ENCODE assay signal across 8 mouse cellular contexts in the genomic region with DNA sequence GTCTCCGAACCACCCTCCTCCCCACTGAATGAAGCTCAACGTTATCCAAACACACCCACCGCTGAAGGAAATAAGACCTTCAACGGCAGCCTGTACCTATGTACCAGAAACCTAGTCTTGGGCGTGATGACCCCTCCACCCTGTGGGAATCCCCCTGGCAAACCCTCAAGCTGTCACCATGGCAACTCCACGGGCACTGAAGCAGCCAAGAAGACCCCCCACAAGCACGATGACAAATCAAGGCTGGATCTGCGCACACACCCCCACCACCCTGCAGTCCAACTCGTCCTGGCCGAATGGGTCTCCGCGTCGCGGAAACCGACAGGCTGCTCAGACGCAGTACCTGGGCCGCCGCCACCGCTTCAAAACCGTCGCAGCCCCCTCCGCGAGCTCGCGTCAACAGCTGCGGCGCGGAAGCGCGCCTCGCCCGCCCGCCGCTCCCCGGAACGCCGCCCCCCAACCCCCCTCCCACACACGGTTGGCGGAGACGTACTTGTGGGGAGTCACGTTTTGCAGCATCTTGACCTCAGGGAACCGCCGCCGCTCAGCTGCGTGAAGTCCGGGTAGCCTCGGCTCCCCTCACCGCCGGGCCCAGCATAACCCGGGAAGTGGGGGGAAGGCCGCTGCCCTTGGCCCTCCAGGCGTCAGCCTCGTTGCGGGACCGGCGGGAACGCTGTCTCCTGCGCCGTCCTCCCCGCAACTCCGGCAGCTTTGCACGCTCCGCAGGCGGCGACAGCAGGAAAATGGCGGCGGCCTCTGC. TPM values are rescaled to one million over a fixed set of nuclear protein-coding genes. Genes with fewer than 3 reads are reported as not detected.
DNase-seq lines count a peak whose midpoint lies in the region; ATAC-seq lines count a peak whose summit lies in the region.

No protein-coding gene starts in this region.

- peaks cover 53% of the 10 kb centered on the region for H3K36me3 ChIP-seq in embryonic facial prominence, embryonic 15.5 days
- H3K36me3 ChIP-seq in hindbrain, embryonic 10.5 days, result peaks cover 63% of the 10 kb centered on the region
- peaks cover 47% of the 10 kb centered on the region for H3K36me3 ChIP-seq in limb, embryonic 15.5 days

- H3K4me1 ChIP-seq in embryonic facial prominence, embryonic 15.5 days, result peaks cover 19% of the 10 kb centered on the region
- peaks cover 27% of the 10 kb centered on the region for H3K4me1 ChIP-seq in hindbrain, embryonic 10.5 days (replicated peaks)
- peaks cover 28% of the 10 kb centered on the region for H3K4me1 ChIP-seq in limb, embryonic 15.5 days

- peak overlapping the region; percentile 75 for H3K4me3 ChIP-seq in embryonic facial prominence, embryonic 15.5 days (replicated peaks)
- H3K4me3 ChIP-seq in hindbrain, embryonic 10.5 days, result peak overlapping the region; percentile 100
- peak overlapping the region; percentile 81 for H3K4me3 ChIP-seq in limb, embryonic 15.5 days

- H3K9ac ChIP-seq in embryonic facial prominence, embryonic 15.5 days, result peak overlapping the region; percentile 63
- H3K9ac ChIP-seq in limb, embryonic 15.5 days, result peak overlapping the region; percentile 69

- ATAC-seq in embryonic facial prominence, embryonic 15.5 days (ENCODE audit: insufficient number of reproducible peaks, low FRiP score, low TSS enrichment, low read depth), result no peak
- ATAC-seq in limb, embryonic 15.5 days (ENCODE audit: insufficient number of reproducible peaks, low FRiP score, low TSS enrichment, low read depth), result no peak

- intact Hi-C loops in heart, postnatal 25 days (cut with DNase I), result loop anchor here (5.0 kb wide), 1 partner anchor 91 kb away; the partner anchor contains the start of gene H2-Ke6

- no peaks in the 10 kb centered on the region for H3K9me3 ChIP-seq in embryonic facial prominence, embryonic 15.5 days (replicated peaks)
- no peaks in the 10 kb centered on the region for H3K9me3 ChIP-seq in hindbrain, embryonic 10.5 days
- no peaks in the 10 kb centered on the region for H3K9me3 ChIP-seq in limb, embryonic 15.5 days

- peak; percentile 97 for DNase-seq in heart, adult 11 months
- DNase-seq in heart, postnatal 25 days (ENCODE audit: low spot score), result no peak
- peak; percentile 49 for DNase-seq in adrenal gland, postnatal 10 days
- DNase-seq in hindbrain, embryonic 10.5 days (ENCODE audit: low spot score), result peak; percentile 45
- peak; percentile 55 to 59 for DNase-seq in natural killer cell, adult 2 months (ENCODE audit: low spot score in 2 of 2)
- peak; percentile 85 for DNase-seq in thymus, postnatal 14 days

- under 1% methylated on average over 67 of the region's 67 CpGs for WGBS in embryonic facial prominence, embryonic 15.5 days
- under 1% methylated on average over 67 of the region's 67 CpGs for whole genome bisulfite sequencing in hindbrain, embryonic 10.5 days
- under 1% methylated on average over 66 of the region's 67 CpGs for WGBS in limb, embryonic 15.5 days

- no peaks in the 10 kb centered on the region for H3K27me3 ChIP-seq in embryonic facial prominence, embryonic 15.5 days
- H3K27me3 ChIP-seq in hindbrain, embryonic 10.5 days (ENCODE audit: insufficient read depth, poor library complexity, severe bottlenecking), result no peaks in the 10 kb centered on the region
- no peaks in the 10 kb centered on the region for H3K27me3 ChIP-seq in limb, embryonic 15.5 days

- H3K4me2 ChIP-seq in embryonic facial prominence, embryonic 15.5 days (replicated peaks), result peak overlapping the region; percentile 85
- peak overlapping the region; percentile 83 for H3K4me2 ChIP-seq in limb, embryonic 15.5 days

- H3K27ac ChIP-seq in embryonic facial prominence, embryonic 15.5 days (replicated peaks), result peak overlapping the region; percentile 100
- peak overlapping the region; percentile 100 for H3K27ac ChIP-seq in hindbrain, embryonic 10.5 days
- peak overlapping the region; percentile 99 for H3K27ac ChIP-seq in limb, embryonic 15.5 days

RNA-seq across cellular contexts. Expression of gene H2-DMa, which starts 1.0 kb away (rescaled TPM):
- 1 to 10 TPM; 3.7 to 4.5 TPM for total RNA-seq in heart, postnatal 25 days (2021)
- 10 to 100 TPM in 1 of 2 experiments, 1 to 10 TPM in 1; 8.9 to 15.2 TPM for total RNA-seq in adrenal gland, postnatal 10 days (2021)
- polyA plus RNA-seq in embryonic facial prominence, embryonic 15.5 days (2015; fragmentation: Nextera tagmentation; extraction: Ambion mirVana), result 14.0 and 15.3 TPM in 2 replicates
- 5.8 and 7.7 TPM in 2 replicates for polyA plus RNA-seq in hindbrain, embryonic 10.5 days (2016; fragmentation: Nextera tagmentation; extraction: Ambion mirVana)
- 13.4 and 15.2 TPM in 2 replicates for polyA plus RNA-seq in limb, embryonic 15.5 days (2015; fragmentation: Nextera tagmentation; extraction: Ambion mirVana)

RNA-seq across cellular contexts. Expression of gene Brd2, which starts 4.1 kb away (rescaled TPM):
- 10 to 100 TPM; 72.9 to 75.8 TPM for total RNA-seq in heart, postnatal 25 days (2021)
- 100 to 1,000 TPM; 170 to 181 TPM for total RNA-seq in adrenal gland, postnatal 10 days (2021)
- polyA plus RNA-seq in embryonic facial prominence, embryonic 15.5 days (2015; fragmentation: Nextera tagmentation; extraction: Ambion mirVana), result 118 and 122 TPM in 2 replicates
- polyA plus RNA-seq in hindbrain, embryonic 10.5 days (2016; fragmentation: Nextera tagmentation; extraction: Ambion mirVana), result 131 and 135 TPM in 2 replicates
- polyA plus RNA-seq in limb, embryonic 15.5 days (2015; fragmentation: Nextera tagmentation; extraction: Ambion mirVana), result 104 and 112 TPM in 2 replicates

RNA-seq across cellular contexts. Expression of gene H2-DMb2, which starts 24.8 kb away (rescaled TPM):
- total RNA-seq in heart, postnatal 25 days (2021), result 1 to 10 TPM in 1 of 2 experiments, under 1 TPM in 1; 0.91 to 1.6 TPM
- total RNA-seq in adrenal gland, postnatal 10 days (2021), result 1 to 10 TPM; 4.5 to 4.8 TPM
- polyA plus RNA-seq in embryonic facial prominence, embryonic 15.5 days (2015; fragmentation: Nextera tagmentation; extraction: Ambion mirVana), result 0.61 and 0.93 TPM in 2 replicates
- polyA plus RNA-seq in hindbrain, embryonic 10.5 days (2016; fragmentation: Nextera tagmentation; extraction: Ambion mirVana), result 0.11 and 0.24 TPM in 2 replicates
- 0.37 and 0.38 TPM in 2 replicates for polyA plus RNA-seq in limb, embryonic 15.5 days (2015; fragmentation: Nextera tagmentation; extraction: Ambion mirVana)

RNA-seq across cellular contexts. Expression of gene H2-Oa, which starts 26.2 kb away (rescaled TPM):
- not detected for total RNA-seq in heart, postnatal 25 days (2021)
- total RNA-seq in adrenal gland, postnatal 10 days (2021), result 1 to 10 TPM; 1.4 to 1.5 TPM
- 0.54 and 0.89 TPM in 2 replicates for polyA plus RNA-seq in embryonic facial prominence, embryonic 15.5 days (2015; fragmentation: Nextera tagmentation; extraction: Ambion mirVana)
- polyA plus RNA-seq in hindbrain, embryonic 10.5 days (2016; fragmentation: Nextera tagmentation; extraction: Ambion mirVana), result 0.80 and 0.82 TPM in 2 replicates
- 0.61 and 0.79 TPM in 2 replicates for polyA plus RNA-seq in limb, embryonic 15.5 days (2015; fragmentation: Nextera tagmentation; extraction: Ambion mirVana)

RNA-seq across cellular contexts. Expression of gene H2-DMb1, which starts 34.6 kb away (rescaled TPM):
- total RNA-seq in heart, postnatal 25 days (2021), result 1 to 10 TPM; 1.1 to 1.3 TPM
- total RNA-seq in adrenal gland, postnatal 10 days (2021), result 1 to 10 TPM; 3.6 to 5.8 TPM
- polyA plus RNA-seq in embryonic facial prominence, embryonic 15.5 days (2015; fragmentation: Nextera tagmentation; extraction: Ambion mirVana), result 3.2 and 3.8 TPM in 2 replicates
- 0.30 and 0.98 TPM in 2 replicates for polyA plus RNA-seq in hindbrain, embryonic 10.5 days (2016; fragmentation: Nextera tagmentation; extraction: Ambion mirVana)
- polyA plus RNA-seq in limb, embryonic 15.5 days (2015; fragmentation: Nextera tagmentation; extraction: Ambion mirVana), result 2.6 and 3.3 TPM in 2 replicates
